11 mouse cellular contexts compared by ENCODE assay signal in the genomic region with DNA sequence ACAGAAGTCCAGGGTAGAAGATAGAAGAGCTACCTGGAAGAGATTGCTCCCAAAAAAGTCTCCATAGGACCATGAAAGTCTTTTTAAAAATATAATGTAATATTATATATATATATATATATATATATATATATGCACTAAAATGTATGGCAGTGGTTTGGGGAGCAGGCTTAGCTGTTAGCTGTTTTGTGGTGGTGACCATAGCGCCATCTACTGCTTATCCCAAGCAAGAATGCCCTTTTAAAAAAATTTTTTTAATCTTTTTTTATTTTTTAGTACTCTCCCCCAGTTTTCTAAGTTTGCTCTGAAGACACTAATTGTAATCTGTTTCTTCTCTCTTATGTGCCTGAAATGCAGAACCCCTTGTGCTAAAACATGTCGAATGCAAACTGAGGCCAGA.
A peak's percentile ranks its signal among the peaks of the same experiment; 100 is the strongest.
DNase-seq lines count a peak whose midpoint lies in the region; ATAC-seq and TF ChIP-seq lines count a peak whose summit lies in the region.
"Had no signal": no experiment of that assay in that cellular context is flagged by ENCODE, and none has a peak within 500 bp of the region (broad histone marks: within the 10 kb centered on the region; RNA-seq: fewer than 3 reads in every experiment).

No protein-coding gene starts in this region.

- intact Hi-C loops in left cerebral cortex, adult 2 months (cut with DNase I): loop anchor here (10.0 kb wide), 1 partner anchor 1980 kb away; no protein-coding TSS in a partner anchor
- intact Hi-C loops in left cerebral cortex, postnatal 10 days (cut with DNase I): no loop called here

- no peak overlapping the region for H3K4me3 ChIP-seq in forebrain, embryonic 14.5 days (ENCODE audit: low read depth, low read length)
- no peak overlapping the region for H3K4me3 ChIP-seq in forebrain, embryonic 15.5 days
- no peak overlapping the region for H3K4me3 ChIP-seq in left cerebral cortex, adult 2 months
- H3K4me3 ChIP-seq: kidney, embryonic 15.5 days had no signal

- no peak overlapping the region for H3K9ac ChIP-seq in forebrain, embryonic 14.5 days (ENCODE audit: low read length)
- H3K9ac ChIP-seq in forebrain, embryonic 15.5 days (replicated peaks): no peak overlapping the region
- H3K9ac ChIP-seq: kidney, embryonic 15.5 days had no signal

- H3K4me1 ChIP-seq in forebrain, embryonic 14.5 days (ENCODE audit: control insufficient read depth, insufficient read depth, low read length): no peaks in the 10 kb centered on the region
- no peaks in the 10 kb centered on the region for H3K4me1 ChIP-seq in forebrain, embryonic 15.5 days
- H3K4me1 ChIP-seq: kidney, embryonic 15.5 days had no signal

- ATAC-seq in forebrain, embryonic 14.5 days: no peak
- ATAC-seq in forebrain, embryonic 15.5 days (replicated peaks): no peak

- no peaks in the 10 kb centered on the region for H3K9me3 ChIP-seq in forebrain, embryonic 14.5 days (replicated peaks; ENCODE audit: control insufficient read depth, low read length)
- H3K9me3 ChIP-seq in forebrain, embryonic 15.5 days: no peaks in the 10 kb centered on the region
- H3K9me3 ChIP-seq: kidney, embryonic 15.5 days had no signal

- no peak overlapping the region for H3K27ac ChIP-seq in forebrain, embryonic 14.5 days (ENCODE audit: low read depth, low read length)
- H3K27ac ChIP-seq in forebrain, embryonic 15.5 days (replicated peaks): no peak overlapping the region
- no peak overlapping the region for H3K27ac ChIP-seq in left cerebral cortex, adult 2 months
- H3K27ac ChIP-seq: kidney, embryonic 15.5 days; macrophage had no signal

- peak; percentile 59 for TF ChIP-seq CTCF in left cerebral cortex, adult 2 months (IDR thresholded peaks at IDR 0.05)

- H3K36me3 ChIP-seq in forebrain, embryonic 14.5 days (ENCODE audit: control insufficient read depth, insufficient read depth, low read length): no peaks in the 10 kb centered on the region
- no peaks in the 10 kb centered on the region for H3K36me3 ChIP-seq in forebrain, embryonic 15.5 days
- H3K36me3 ChIP-seq: kidney, embryonic 15.5 days had no signal

- H3K4me2 ChIP-seq in forebrain, embryonic 14.5 days (ENCODE audit: low read length): no peak overlapping the region
- no peak overlapping the region for H3K4me2 ChIP-seq in forebrain, embryonic 15.5 days (replicated peaks)
- H3K4me2 ChIP-seq: kidney, embryonic 15.5 days had no signal

- DNase-seq in forebrain, embryonic 14.5 days (ENCODE audit: low spot score): peak; percentile 59
- no peak for DNase-seq in left cerebral cortex, adult 2 months (ENCODE audit: extremely low spot score in 1 of 2, low spot score in 2 of 2)
- no peak for DNase-seq in left cerebral cortex, postnatal 10 days (ENCODE audit: extremely low spot score in 1 of 2, low spot score in 2 of 2)
- peak; percentile 17 for DNase-seq in ES-CJ7 (ENCODE audit: low read depth, low spot score)
- DNase-seq in embryo, embryonic 11 days: peak; percentile 58
- DNase-seq in layer of hippocampus, adult 11-12 months (ENCODE audit: low spot score): no peak
- no peak for DNase-seq in testis, postnatal 10 days (ENCODE audit: low spot score)
- DNase-seq: gastrocnemius, postnatal 10 days had no signal

- WGBS in forebrain, embryonic 14.5 days: 24% methylated on average over 2 of the region's 2 CpGs
- 23% methylated on average over 2 of the region's 2 CpGs for WGBS in forebrain, embryonic 15.5 days

- H3K27me3 ChIP-seq in forebrain, embryonic 14.5 days (replicated peaks; ENCODE audit: control insufficient read depth, insufficient read depth, low read length): no peaks in the 10 kb centered on the region
- no peaks in the 10 kb centered on the region for H3K27me3 ChIP-seq in forebrain, embryonic 15.5 days
- H3K27me3 ChIP-seq: kidney, embryonic 15.5 days had no signal

Comparison
In these comparisons a context has a peak if more than half of its experiments do, and no peak if none do; other contexts are left out.
1. DNase-seq: peak in forebrain, embryonic 14.5 days (single experiment), ES-CJ7 (single experiment) and embryo, embryonic 11 days (single experiment); none in left cerebral cortex, adult 2 months (0 of 2), left cerebral cortex, postnatal 10 days (0 of 2), layer of hippocampus, adult 11-12 months (single experiment) and testis, postnatal 10 days (single experiment).